Mouse (Mus musculus): ENCODE measurements around the gene Atp6v1d. TPM values are rescaled to one million over a fixed set of nuclear protein-coding genes. Genes with fewer than 3 reads are reported as not detected.

Atp6v1d gene
- total RNA-seq, 2 experiments from 2014 or later, result 301 to 302 TPM

DNA sequence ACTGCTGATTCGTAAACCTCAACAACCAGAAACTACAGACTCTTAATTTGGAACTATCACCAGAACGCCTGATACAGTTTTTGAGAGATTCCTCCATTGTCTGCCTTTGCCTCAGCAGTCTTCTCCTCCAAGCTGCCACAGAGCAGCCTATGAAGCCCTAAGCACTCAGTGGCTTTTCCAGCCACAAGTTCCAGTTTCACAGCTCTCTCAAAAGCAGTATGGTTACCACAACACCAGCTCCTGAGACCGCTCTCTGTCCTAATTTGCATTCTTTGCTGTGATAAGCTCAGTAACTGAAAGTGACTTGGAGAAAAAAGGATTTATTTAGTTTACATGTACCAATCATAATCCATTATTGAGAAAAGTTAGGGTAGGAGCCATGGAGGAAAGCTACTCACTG, 61.4 kb downstream of the Atp6v1d start:
- DNase-seq (ENCODE audit: low spot score in 2 of 2), result no peak

DNA sequence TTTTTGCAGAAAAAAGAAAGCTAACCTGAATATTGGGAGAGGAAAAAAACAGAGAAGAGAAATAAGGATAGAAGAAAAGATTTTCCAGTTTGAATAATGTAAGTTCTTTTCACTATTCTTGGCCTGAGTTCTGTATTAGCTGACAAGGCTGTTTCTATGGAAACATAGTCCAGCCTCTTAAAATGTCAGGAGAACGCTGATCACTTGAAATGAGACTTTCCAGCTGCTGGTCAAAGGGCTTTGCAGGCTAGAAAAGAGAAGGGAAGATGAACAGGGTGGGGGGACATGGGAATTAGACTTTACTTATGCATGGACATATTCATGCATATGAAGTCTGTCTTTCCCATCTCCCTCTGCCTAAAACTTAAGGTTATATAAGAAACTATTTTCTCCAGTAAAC, 67.2 kb downstream of the Atp6v1d start:
- no peak for DNase-seq (ENCODE audit: low spot score in 2 of 2)

DNA sequence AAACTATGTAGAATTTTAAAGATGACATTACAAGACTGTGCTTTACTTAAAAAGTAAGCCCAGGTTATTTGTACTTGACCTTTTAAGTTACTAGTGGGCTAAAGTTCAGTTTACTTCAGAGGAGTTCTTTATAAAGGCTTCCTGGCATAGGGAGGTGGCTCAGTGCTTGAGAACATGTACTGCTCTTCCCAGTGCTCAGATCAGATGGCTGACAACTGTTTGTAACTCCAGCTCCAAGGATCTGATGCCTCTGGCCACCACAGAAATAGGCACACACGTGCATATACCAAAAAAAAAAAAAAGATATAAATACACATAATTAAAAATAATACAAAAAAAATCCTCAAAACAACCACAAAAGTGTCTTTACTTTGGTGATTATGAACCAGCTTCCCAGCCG, 70.6 kb downstream of the Atp6v1d start:
- no peak for DNase-seq (ENCODE audit: low spot score in 2 of 2)

Other genes starting within 250 kb of the Atp6v1d start
- 1 to 10 TPM in 1 of 2 experiments, under 1 TPM in 1; 0.35 to 1.8 TPM for gene Fam71d, start 170.1 kb downstream of the Atp6v1d start, total RNA-seq (2021)
- 10 to 100 TPM; 23.6 to 27.7 TPM for gene Mpp5, start 112.7 kb downstream of the Atp6v1d start, total RNA-seq (2021)
- gene Eif2s1, start 181 bp upstream of the Atp6v1d start, total RNA-seq (2021), result 10 to 100 TPM; 48.9 to 52.7 TPM
- under 1 TPM; 0.21 to 0.30 TPM for gene Plek2, start 45.3 kb upstream of the Atp6v1d start, total RNA-seq (2021)
- gene Tmem229b, start 146.0 kb upstream of the Atp6v1d start, total RNA-seq (2021), result 10 to 100 TPM; 24.8 to 25.5 TPM
- 10 to 100 TPM in 1 of 2 experiments, 1 to 10 TPM in 1; 9.9 to 12.5 TPM for gene Plekhh1, start 167.5 kb upstream of the Atp6v1d start, total RNA-seq (2021)
- 1 to 10 TPM; 8.3 to 9.6 TPM for gene Pigh, start 228.0 kb upstream of the Atp6v1d start, total RNA-seq (2021)

All from left cerebral cortex, adult 18-20 months (tissue).